Mouse (Mus musculus) C2C12 (cell line): ENCODE data around the gene Fam155a.

Experiments used
- CEBPB ChIP-seq: IDR thresholded peaks from one replicate; pipeline ENCODE4 v1.6.1; 2011; ENCODE audit warnings: low read depth, mild to moderate bottlenecking, control low read depth, moderate library complexity
- CTCF ChIP-seq: IDR thresholded peaks from one replicate; pipeline ENCODE4 v1.5.1; 2011; ENCODE audit not compliant: control insufficient read depth, insufficient read depth, insufficient read length
- MAX ChIP-seq: IDR thresholded peaks from one replicate; pipeline ENCODE4 v1.6.1; 2011; ENCODE audit warnings: mild to moderate bottlenecking, control low read depth
- MYOG ChIP-seq: IDR thresholded peaks from one replicate; pipeline ENCODE4 v1.6.1; 2011; ENCODE audit not compliant: control insufficient read depth, insufficient read length; ENCODE audit errors: extremely low read depth
- USF1 ChIP-seq: IDR thresholded peaks from one replicate; pipeline ENCODE4 v1.6.1; 2011; ENCODE audit warnings: low read depth, mild to moderate bottlenecking, control low read depth, moderate library complexity

- no peak for TF ChIP-seq CTCF
- no peak for TF ChIP-seq MYOG
- TF ChIP-seq USF1: no peak
- peak; percentile 80 for TF ChIP-seq CEBPB
- TF ChIP-seq MAX: no peak
These were observed 40.1 kb upstream of the Fam155a start for GRCm38 (mm10) chr8:9810955-9811530.
